Mouse (Mus musculus) granulocyte monocyte progenitor cell, adult 5-6 weeks (primary cell): ENCODE results near the gene Gpc6. TPM values are rescaled to one million over a fixed set of nuclear protein-coding genes. Genes with fewer than 3 reads are reported as not detected.

Experiments
- ATAC-seq: replicated peaks from 2 replicates; pipeline ENCODE4 v1.8.0; 2016; ENCODE audit warnings: mild to moderate bottlenecking, moderate TSS enrichment, inconsistent platforms; ENCODE audit not compliant: poor library complexity, severe bottlenecking
- total RNA-seq, 2 experiments: library from RNA; stranded (forward) in 1 of 2; stranded (reverse) in 1 of 2; fragments of 200-712, 200-1000 nt in 1 of 2; fragments of >200 nt in 1 of 2; fragmentation: Nextera tagmentation in 1 of 2; gene quantifications; 2 replicates each; pipeline ENCODE4 v1.2.3; 2014 to 2017

Gpc6 gene
- not detected in 2 replicates for total RNA-seq (2014; fragmentation: Nextera tagmentation)
- total RNA-seq (2017) = not detected in 2 replicates

GRCm38 (mm10) chr14:116924876-116925601, at the start of gene Gpc6:
Gene Gpc6 (plus strand): TSS chr14:116925315.
- ATAC-seq = peak; percentile 52

GRCm38 (mm10) chr14:116882480-116883044, 42.6 kb upstream of the Gpc6 start:
- ATAC-seq = no peak

- ATAC-seq = no peak
Measured at GRCm38 (mm10) chr14:116894316-116894715, 30.8 kb upstream of the Gpc6 start.

GRCm38 (mm10) chr14:116897971-116898370, 27.1 kb upstream of the Gpc6 start:
- no peak for ATAC-seq

GRCm38 (mm10) chr14:116911768-116912167, 13.3 kb upstream of the Gpc6 start:
- ATAC-seq = no peak

GRCm38 (mm10) chr14:116916874-116917273, 8.2 kb upstream of the Gpc6 start:
- no peak for ATAC-seq

- no peak for ATAC-seq
Measured at GRCm38 (mm10) chr14:116924266-116924665, 849 bp upstream of the Gpc6 start.

GRCm38 (mm10) chr14:116925691-116926403, 732 bp downstream of the Gpc6 start:
- peak; percentile 45 for ATAC-seq

- ATAC-seq = peak; percentile 45
Measured at GRCm38 (mm10) chr14:116926404-116927171, 1.5 kb downstream of the Gpc6 start.

GRCm38 (mm10) chr14:116927341-116928315, 2.5 kb downstream of the Gpc6 start:
- ATAC-seq = no peak

- no peak for ATAC-seq
Measured at GRCm38 (mm10) chr14:116928395-116928794, 3.3 kb downstream of the Gpc6 start.

GRCm38 (mm10) chr14:116928796-116929529, 3.8 kb downstream of the Gpc6 start:
- ATAC-seq = no peak

- ATAC-seq = no peak
Measured at GRCm38 (mm10) chr14:116933825-116934224, 8.7 kb downstream of the Gpc6 start.

GRCm38 (mm10) chr14:116937910-116938560, 12.9 kb downstream of the Gpc6 start:
- no peak for ATAC-seq

GRCm38 (mm10) chr14:116938735-116939134, 13.6 kb downstream of the Gpc6 start:
- no peak for ATAC-seq

GRCm38 (mm10) chr14:116939561-116939960, 14.4 kb downstream of the Gpc6 start:
- no peak for ATAC-seq

GRCm38 (mm10) chr14:116941772-116942171, 16.7 kb downstream of the Gpc6 start:
- no peak for ATAC-seq

- no peak for ATAC-seq
Measured at GRCm38 (mm10) chr14:116943751-116944150, 18.6 kb downstream of the Gpc6 start.
